Mouse (Mus musculus) MEL (cell line): Measurements from ENCODE around the gene Arhgdia. TPM values are rescaled to one million over a fixed set of nuclear protein-coding genes. Genes with fewer than 3 reads are reported as not detected.

Experiments
- DNase-seq: peaks from one replicate; pipeline ENCODE4 v3.0.0; 2011; ENCODE audit warnings: low read depth, low spot score
- H3K27ac ChIP-seq: 2 replicates; pipeline ENCODE4 v1.5.1; 2012; ENCODE audit warnings: low read depth, mild to moderate bottlenecking, control low read depth, low read length, moderate library complexity; ENCODE audit not compliant: control insufficient read depth
- H3K27me3 ChIP-seq, 2 experiments: fragments of 150-350 bp in 1 of 2; sonication (generic) in 1 of 2; 2 replicates each; pipeline ENCODE4 v1.6.1; 2012; ENCODE audit warnings: low read length in 2 of 2, mild to moderate bottlenecking in 2 of 2, improper control_type of control experiment in 1 of 2, moderate library complexity in 1 of 2; ENCODE audit not compliant: insufficient read depth in 2 of 2, control insufficient read depth in 1 of 2
- H3K36me3 ChIP-seq, 2 experiments: 2 replicates each; pipeline ENCODE4 v1.6.1; 2012 to 2014; ENCODE audit warnings: low read length in 2 of 2, improper control_type of control experiment in 1 of 2, inconsistent platforms in 1 of 2, mild to moderate bottlenecking in 1 of 2; ENCODE audit not compliant: insufficient read depth in 2 of 2, control insufficient read depth in 1 of 2
- H3K4me1 ChIP-seq, 2 experiments: fragments of 150-350 bp in 1 of 2; sonication (generic) in 1 of 2; 2 replicates each; pipeline ENCODE4 v1.6.1; 2012; ENCODE audit warnings: low read length in 2 of 2, improper control_type of control experiment in 1 of 2, mild to moderate bottlenecking in 1 of 2; ENCODE audit not compliant: insufficient read depth in 2 of 2, control insufficient read depth in 1 of 2
- H3K4me3 ChIP-seq, 2 experiments: fragments of 150-350 bp in 1 of 2; sonication (generic) in 1 of 2; 2 replicates each; pipeline ENCODE4 v1.5.1; 2012; ENCODE audit warnings: low read depth in 2 of 2, low read length in 2 of 2, mild to moderate bottlenecking in 2 of 2, moderate library complexity in 2 of 2, control low read depth in 1 of 2, improper control_type of control experiment in 1 of 2; ENCODE audit not compliant: control insufficient read depth in 1 of 2, insufficient read depth in 1 of 2
- H3K79me2 ChIP-seq: 2 replicates; pipeline ENCODE4 v1.6.1; 2012; ENCODE audit warnings: mild to moderate bottlenecking, low read length, moderate library complexity; ENCODE audit not compliant: control insufficient read depth, poor library complexity, insufficient read depth
- H3K9ac ChIP-seq: 2 replicates; pipeline ENCODE4 v1.6.1; 2012; ENCODE audit warnings: low read depth, mild to moderate bottlenecking, control low read depth, low read length, moderate library complexity; ENCODE audit not compliant: control insufficient read depth, poor library complexity, severe bottlenecking
- H3K9me3 ChIP-seq: fragments of 150-350 bp; sonication (generic); replicated peaks from 2 replicates; pipeline ENCODE4 v1.6.1; 2012; ENCODE audit warnings: mild to moderate bottlenecking, low read length, improper control_type of control experiment, moderate library complexity; ENCODE audit not compliant: insufficient read depth
- CHD1 ChIP-seq: IDR thresholded peaks from 2 replicates; pipeline ENCODE4 v1.6.1; 2012; ENCODE audit warnings: low read depth, mild to moderate bottlenecking, inconsistent platforms, low read length, improper control_type of control experiment
- CTCF ChIP-seq, 3 experiments: IDR thresholded peaks in 2 of 3; conservative IDR thresholded peaks in 1 of 3; 2 replicates each; pipeline ENCODE4 v1.5.1; 2011 to 2012; ENCODE audit warnings: low read length in 3 of 3, low read depth in 2 of 3, mild to moderate bottlenecking in 2 of 3, improper control_type of control experiment in 1 of 3, inconsistent platforms in 1 of 3, mixed read lengths in 1 of 3, moderate library complexity in 1 of 3; ENCODE audit not compliant: control insufficient read depth in 1 of 3, insufficient read depth in 1 of 3, poor library complexity in 1 of 3, severe bottlenecking in 1 of 3
- EP300 ChIP-seq, 2 experiments: IDR thresholded peaks; 2 replicates each; pipeline ENCODE4 v1.6.1; 2011; ENCODE audit warnings: improper control_type of control experiment in 2 of 2, low read length in 2 of 2, low read depth in 1 of 2, mild to moderate bottlenecking in 1 of 2
- GABPA ChIP-seq: IDR thresholded peaks from 2 replicates; pipeline ENCODE4 v1.6.1; 2012; ENCODE audit warnings: low read depth, mild to moderate bottlenecking, inconsistent platforms, low read length, improper control_type of control experiment, moderate library complexity
- GATA1 ChIP-seq: IDR thresholded peaks from 2 replicates; pipeline ENCODE4 v1.6.1; 2011; ENCODE audit warnings: low read depth, low read length, improper control_type of control experiment
- JUND ChIP-seq: IDR thresholded peaks from 2 replicates; pipeline ENCODE4 v1.6.1; 2011; ENCODE audit warnings: low read depth, mild to moderate bottlenecking, improper control_type of control experiment, low read length
- KAT2A ChIP-seq: conservative IDR thresholded peaks from 2 replicates; pipeline ENCODE4 v1.6.1; 2012; ENCODE audit warnings: low read depth, low read length, improper control_type of control experiment, inconsistent platforms
- MAX ChIP-seq: IDR thresholded peaks from 2 replicates; pipeline ENCODE4 v1.6.1; 2011; ENCODE audit warnings: low read length, improper control_type of control experiment
- MAZ ChIP-seq: IDR thresholded peaks from 2 replicates; pipeline ENCODE4 v1.6.1; 2012; ENCODE audit warnings: low read depth, mild to moderate bottlenecking, inconsistent platforms, low read length, improper control_type of control experiment
- MYB ChIP-seq: IDR thresholded peaks from 2 replicates; pipeline ENCODE4 v1.6.1; 2011; ENCODE audit warnings: mild to moderate bottlenecking, low read depth, low read length, improper control_type of control experiment
- MYC ChIP-seq: IDR thresholded peaks from 2 replicates; pipeline ENCODE4 v1.6.1; 2011; ENCODE audit warnings: low read depth, mild to moderate bottlenecking, low read length, improper control_type of control experiment, moderate library complexity
- NELFE ChIP-seq: IDR thresholded peaks from 2 replicates; pipeline ENCODE4 v1.6.1; 2011; ENCODE audit warnings: low read depth, low read length, improper control_type of control experiment
- POLR2AphosphoS2 ChIP-seq: IDR thresholded peaks from 2 replicates; pipeline ENCODE4 v1.6.1; 2011; ENCODE audit warnings: low read length, improper control_type of control experiment
- SIN3A ChIP-seq: IDR thresholded peaks from 2 replicates; pipeline ENCODE4 v1.6.1; 2012; ENCODE audit warnings: low read length, improper control_type of control experiment, inconsistent platforms
- SMC3 ChIP-seq: IDR thresholded peaks from 2 replicates; pipeline ENCODE4 v1.6.1; 2011; ENCODE audit warnings: low read depth, low read length, improper control_type of control experiment
- TBP ChIP-seq: IDR thresholded peaks from 2 replicates; pipeline ENCODE4 v1.8.0; 2011; ENCODE audit warnings: low read depth, low read length, improper control_type of control experiment
- ZC3H11A ChIP-seq: IDR thresholded peaks from 2 replicates; pipeline ENCODE4 v1.6.1; 2012; ENCODE audit warnings: low read depth, mild to moderate bottlenecking, inconsistent platforms, low read length, improper control_type of control experiment
- ZKSCAN1 ChIP-seq: IDR thresholded peaks from 2 replicates; pipeline ENCODE4 v1.6.1; 2012; ENCODE audit warnings: low read depth, mild to moderate bottlenecking, inconsistent platforms, low read length, improper control_type of control experiment, moderate library complexity
- ZMIZ1 ChIP-seq: IDR thresholded peaks from 2 replicates; pipeline ENCODE4 v1.6.1; 2012; ENCODE audit warnings: low read depth, mild to moderate bottlenecking, inconsistent platforms, low read length, improper control_type of control experiment, moderate library complexity
- ZNF384 ChIP-seq: IDR thresholded peaks from 2 replicates; pipeline ENCODE4 v1.6.1; 2012; ENCODE audit warnings: low read depth, mild to moderate bottlenecking, inconsistent platforms, low read length, improper control_type of control experiment
- polyA plus RNA-seq, 2 experiments: library from polyadenylated mRNA; stranded (reverse) in 1 of 2; unstranded in 1 of 2; fragments of >175 nt in 1 of 2; fragments of >200 nt in 1 of 2; gene quantifications; 2 replicates each; pipeline versions ENCODE4 v1.2.1 to v1.2.4; 2012; ENCODE audit warnings: low replicate concordance in 2 of 2, low read depth in 1 of 2; ENCODE audit not compliant: insufficient read length in 2 of 2, insufficient read depth in 1 of 2, missing spikeins in 1 of 2
- total RNA-seq: library from RNA; depleted of rRNA; stranded (reverse); fragments of 300-350 nt; gene quantifications from 2 replicates; pipeline ENCODE4 v1.2.3, GENCODE M21; 2012

Arhgdia gene
- total and polyA plus RNA-seq, 3 experiments: 364 to 821 (median 601) TPM

- no peak overlapping the region for H3K27ac ChIP-seq
- H3K36me3 ChIP-seq: peaks cover 0 to 1% of the 10 kb centered on the region in 2 experiments; a peak in 2 of 4 replicates
- H3K9ac ChIP-seq: no peak overlapping the region
- H3K4me1 ChIP-seq: no peaks in the 10 kb centered on the region
- no peak for TF ChIP-seq MAX
- TF ChIP-seq POLR2AphosphoS2: no peak; the same call in 1 of the 2 replicates
- peaks cover 5% of the 10 kb centered on the region; the same call in 1 of the 2 replicates for H3K79me2 ChIP-seq
- DNase-seq: no peak
- H3K27me3 ChIP-seq: no peaks in the 10 kb centered on the region
- H3K9me3 ChIP-seq: no peaks in the 10 kb centered on the region
- H3K4me3 ChIP-seq: no peak overlapping the region
These were observed 29.1 kb upstream of the Arhgdia start for GRCm38 (mm10) chr11:120610477-120611046.

- Histone ChIP-seq H3K79me2 (no peaks in the 10 kb centered on the region), H3K4me1 (no peaks in the 10 kb centered on the region), H3K9ac (no peak overlapping the region), H3K9me3 (no peaks in the 10 kb centered on the region), H3K4me3 (no peak overlapping the region), H3K36me3 (peaks cover 0 to 1% of the 10 kb centered on the region in 2 experiments; a peak in 2 of 4 replicates), H3K27me3 (no peaks in the 10 kb centered on the region), H3K27ac (no peak overlapping the region)
- TF ChIP-seq SMC3 (no peak; the same call in 1 of the 2 replicates), KAT2A (no peak), MAZ (no peak), CTCF (IDR thresholded peaks at IDR 0.05 in 2 of 3, conservative IDR thresholded peaks at IDR 0.05 in 1 of 3; ENCODE audit: control insufficient read depth in 1 of 3, insufficient read depth in 1 of 3, low read depth in 2 of 3, low read length in 3 of 3, poor library complexity in 1 of 3, severe bottlenecking in 1 of 3) (no peak), NELFE (no peak), ZMIZ1 (no peak; the same call in 1 of the 2 replicates), ZNF384 (no peak), ZC3H11A (no peak), JUND (no peak), CHD1 (no peak), TBP (no peak), EP300 (IDR thresholded peaks at IDR 0.05; ENCODE audit: low read depth in 1 of 2, low read length in 2 of 2) (no peak), MYB (no peak), ZKSCAN1 (no peak), GATA1 (no peak), GABPA (no peak), SIN3A (no peak), MYC (no peak)
- DNase-seq: no peak
These were observed 27.8 kb upstream of the Arhgdia start for GRCm38 (mm10) chr11:120609250-120609649.
